Mouse (Mus musculus) retina, embryonic 14.5 days (tissue): Measurements from ENCODE around the gene Ppm1g.
A peak's percentile ranks its signal among the peaks of the same experiment; 100 is the strongest.
"Not testable (repeated sequence)": the region's sequence is repeated elsewhere in the genome, so short reads cannot be mapped to it uniquely, and the experiment has no call there.

Experiments
- DNase-seq: peaks from one replicate; pipeline ENCODE4 v3.0.0-alpha.2; 2015; ENCODE audit warnings: low spot score

Ppm1g gene

GRCm38 (mm10) chr5:31219474-31219873, 1.0 kb downstream of the Ppm1g start:
- DNase-seq, result no peak

GRCm38 (mm10) chr5:31219070-31219469, 1.4 kb downstream of the Ppm1g start:
- peak; percentile 53 for DNase-seq

- DNase-seq, result no peak
These were observed 2.2 kb downstream of the Ppm1g start for GRCm38 (mm10) chr5:31218294-31218693.

GRCm38 (mm10) chr5:31216554-31216953, 3.9 kb downstream of the Ppm1g start:
- DNase-seq, result not testable (repeated sequence)

- DNase-seq, result no peak
These were observed 16.1 kb downstream of the Ppm1g start for GRCm38 (mm10) chr5:31204421-31204820.

- DNase-seq, result no peak
These were observed 16.6 kb downstream of the Ppm1g start for GRCm38 (mm10) chr5:31203866-31204265.

GRCm38 (mm10) chr5:31202933-31203332, 17.6 kb downstream of the Ppm1g start:
- no peak for DNase-seq

GRCm38 (mm10) chr5:31201742-31202590, 18.5 kb downstream of the Ppm1g start, which contains the start of gene Zfp513:
Gene Zfp513 (minus strand): TSS chr5:31202303.
- peak; percentile 99 for DNase-seq

- no peak for DNase-seq
These were observed 19.3 kb downstream of the Ppm1g start for GRCm38 (mm10) chr5:31201042-31201741.

- no peak for DNase-seq
These were observed 20.1 kb downstream of the Ppm1g start for GRCm38 (mm10) chr5:31200327-31200768.

- DNase-seq, result peak; percentile 16
These were observed 20.6 kb downstream of the Ppm1g start for GRCm38 (mm10) chr5:31199893-31200292.

GRCm38 (mm10) chr5:31199321-31199892, 21.1 kb downstream of the Ppm1g start:
- DNase-seq, result no peak

- DNase-seq, result no peak
These were observed 21.7 kb downstream of the Ppm1g start for GRCm38 (mm10) chr5:31198616-31199320.

GRCm38 (mm10) chr5:31198170-31198569, 22.3 kb downstream of the Ppm1g start:
- no peak for DNase-seq

- no peak for DNase-seq
These were observed 23.4 kb downstream of the Ppm1g start for GRCm38 (mm10) chr5:31197072-31197471.

GRCm38 (mm10) chr5:31196207-31196606, 24.3 kb downstream of the Ppm1g start:
- no peak for DNase-seq

- no peak for DNase-seq
These were observed 24.8 kb downstream of the Ppm1g start for GRCm38 (mm10) chr5:31195671-31196070.

- DNase-seq, result no peak
These were observed 25.7 kb downstream of the Ppm1g start for GRCm38 (mm10) chr5:31194486-31195485.

- peak; percentile 15 for DNase-seq
These were observed 26.7 kb downstream of the Ppm1g start for GRCm38 (mm10) chr5:31193631-31194281.

- peak; percentile 99 for DNase-seq
These were observed 27.4 kb downstream of the Ppm1g start, which contains the start of the genes Snx17 and Eif2b4 for GRCm38 (mm10) chr5:31192939-31193630. Gene Snx17 (plus strand): TSS chr5:31193227. Gene Eif2b4 (minus strand): TSS chr5:31193430.
